Mouse (Mus musculus) large intestine, adult 2 months (tissue): Measurements from ENCODE around the gene Dnase1l2. TPM values are rescaled to one million over a fixed set of nuclear protein-coding genes. Genes with fewer than 3 reads are reported as not detected.

Experiments
- DNase-seq: peaks from one replicate; pipeline ENCODE4 v3.0.0-alpha.2; 2012; ENCODE audit warnings: low read depth, low spot score
- WGBS: fragments of 180-500 bp; shearing (Covaris S2); methylation state at CpG from one replicate; pipeline ENCODE4 v1.1.7; 2018; 5-methylcytosine and 5-hydroxymethylcytosine counted together
- polyA plus RNA-seq: library from polyadenylated mRNA; depleted of rRNA; stranded (reverse); fragments of >200 nt; gene quantifications from 2 replicates; pipeline ENCODE4 v1.2.3, GENCODE M21; 2012; rRNA removed

Gene Dnase1l2
- polyA plus RNA-seq, 1 experiment, result 5.2 TPM

DNA sequence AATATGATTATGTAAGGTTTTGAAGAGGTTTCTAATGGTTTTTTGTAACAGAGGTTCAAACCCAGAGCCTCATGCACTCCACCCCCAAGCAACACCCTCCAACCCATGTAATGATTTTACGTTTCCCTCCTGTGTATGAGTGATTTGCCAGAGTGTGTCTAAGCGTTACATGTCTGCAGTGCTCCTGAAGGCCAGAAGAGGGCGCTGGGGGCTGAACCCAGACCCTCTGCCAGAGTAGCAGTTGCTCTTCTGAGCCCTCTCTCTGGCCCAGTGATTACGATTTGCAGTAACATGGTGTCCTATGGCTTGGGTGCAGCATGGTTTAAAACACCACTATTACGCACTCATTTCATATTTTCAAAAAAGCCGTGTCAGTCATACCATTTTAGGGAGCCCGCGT, 51.8 kb downstream of the Dnase1l2 start:
- 78% methylated on average over 8 of the region's 8 CpGs for WGBS
- DNase-seq, result no peak

Other genes with a start within 250 kb of the Dnase1l2 start
- gene Tbc1d24, start 237.5 kb downstream of the Dnase1l2 start, polyA plus RNA-seq, result 9.2 and 35.2 TPM in 2 replicates
- 0.78 and 1.1 TPM in 2 replicates for gene Ntn3, start 233.6 kb downstream of the Dnase1l2 start, polyA plus RNA-seq
- gene Tedc2, start 222.3 kb downstream of the Dnase1l2 start, polyA plus RNA-seq, result 8.4 and 9.7 TPM in 2 replicates
- gene Ccnf, start 191.6 kb downstream of the Dnase1l2 start, polyA plus RNA-seq, result 15.2 and 15.6 TPM in 2 replicates
- gene Abca17, start 92.0 kb downstream of the Dnase1l2 start, polyA plus RNA-seq, result 0.01 TPM in 1 of 2 replicates, not detected in the other
- gene Abca3, start 91.2 kb downstream of the Dnase1l2 start, polyA plus RNA-seq, result 23.2 and 29.1 TPM in 2 replicates
- gene Rnps1, start 28.5 kb downstream of the Dnase1l2 start, polyA plus RNA-seq, result 139 and 141 TPM in 2 replicates
- gene Eci1, start 16.5 kb downstream of the Dnase1l2 start, polyA plus RNA-seq, result 87.3 and 119 TPM in 2 replicates
- 50.4 and 59.4 TPM in 2 replicates for gene E4f1, start 27.2 kb upstream of the Dnase1l2 start, polyA plus RNA-seq
- gene Pgp, start 27.3 kb upstream of the Dnase1l2 start, polyA plus RNA-seq, result 82.9 and 90.7 TPM in 2 replicates
- gene Bricd5, start 30.8 kb upstream of the Dnase1l2 start, polyA plus RNA-seq, result 2.6 and 2.8 TPM in 2 replicates
- 43.0 and 54.9 TPM in 2 replicates for gene Mlst8, start 36.0 kb upstream of the Dnase1l2 start, polyA plus RNA-seq
- 0.26 and 0.59 TPM in 2 replicates for gene Caskin1, start 45.5 kb upstream of the Dnase1l2 start, polyA plus RNA-seq
- 119 and 178 TPM in 2 replicates for gene Traf7, start 84.8 kb upstream of the Dnase1l2 start, polyA plus RNA-seq
- 0.41 and 0.52 TPM in 2 replicates for gene Rab26, start 91.1 kb upstream of the Dnase1l2 start, polyA plus RNA-seq
- 25.5 and 35.8 TPM in 2 replicates for gene Pkd1, start 106.7 kb upstream of the Dnase1l2 start, polyA plus RNA-seq
- 84.7 and 109 TPM in 2 replicates for gene Tsc2, start 189.5 kb upstream of the Dnase1l2 start, polyA plus RNA-seq
- 7.3 and 7.5 TPM in 2 replicates for gene Nthl1, start 189.6 kb upstream of the Dnase1l2 start, polyA plus RNA-seq
- 30.0 and 37.4 TPM in 2 replicates for gene Slc9a3r2, start 207.2 kb upstream of the Dnase1l2 start, polyA plus RNA-seq
- not detected in 2 replicates for gene Npw, start 215.4 kb upstream of the Dnase1l2 start, polyA plus RNA-seq
- 52.1 and 78.3 TPM in 2 replicates for gene Zfp598, start 226.6 kb upstream of the Dnase1l2 start, polyA plus RNA-seq
- 1.8 and 2.7 TPM in 2 replicates for gene Syngr3, start 246.8 kb upstream of the Dnase1l2 start, polyA plus RNA-seq